Mouse (Mus musculus) CH12.LX (cell line): Measurements from ENCODE around the gene Hmgcs1. TPM values are rescaled to one million over a fixed set of nuclear protein-coding genes. Genes with fewer than 3 reads are reported as not detected.
A peak's percentile ranks its signal among the peaks of the same experiment; 100 is the strongest.
"Not testable (repeated sequence)": the region's sequence is repeated elsewhere in the genome, so short reads cannot be mapped to it uniquely, and the experiment has no call there.

Experiments used
- DNase-seq: peaks from one replicate; pipeline ENCODE4 v3.0.0-alpha.2; 2013; ENCODE audit errors: extremely low read depth
- H3K27ac ChIP-seq: 2 replicates; pipeline ENCODE4 v1.5.1; 2012; ENCODE audit warnings: low read depth, mild to moderate bottlenecking, control low read depth, moderate library complexity; ENCODE audit not compliant: insufficient read depth
- H3K27me3 ChIP-seq: replicated peaks from 2 replicates; pipeline ENCODE3; 2012; ENCODE audit warnings: inconsistent platforms
- H3K36me3 ChIP-seq, 2 experiments: replicated peaks in 1 of 2; 2 replicates each; pipeline versions ENCODE3 to v1.6.1; 2012; ENCODE audit warnings: inconsistent platforms in 1 of 2, low read length in 1 of 2, mild to moderate bottlenecking in 1 of 2, mixed read lengths in 1 of 2, moderate library complexity in 1 of 2; ENCODE audit not compliant: control insufficient read depth in 1 of 2, insufficient read depth in 1 of 2
- H3K4me1 ChIP-seq, 2 experiments: 2 replicates each; pipeline ENCODE4 v1.6.1; 2012; ENCODE audit warnings: inconsistent platforms in 1 of 2, moderate library complexity in 1 of 2; ENCODE audit not compliant: insufficient read depth in 2 of 2, control insufficient read depth in 1 of 2
- H3K4me2 ChIP-seq: 2 replicates; pipeline ENCODE4 v1.6.1; 2012; ENCODE audit warnings: low read depth, mild to moderate bottlenecking, control low read depth; ENCODE audit not compliant: poor library complexity, insufficient read depth, severe bottlenecking
- H3K4me3 ChIP-seq, 3 experiments: fragments of 150-350 bp in 1 of 3; sonication (generic) in 1 of 3; replicated peaks in 1 of 3; 2 replicates each; pipeline versions ENCODE3 to v1.5.1; 2011 to 2012; ENCODE audit warnings: low read depth in 2 of 3, low read length in 2 of 3, mild to moderate bottlenecking in 2 of 3, moderate library complexity in 2 of 3, control low read depth in 1 of 3, improper control_type of control experiment in 1 of 3, inconsistent platforms in 1 of 3, mixed read lengths in 1 of 3; ENCODE audit not compliant: poor library complexity in 1 of 3
- H3K79me2 ChIP-seq: replicated peaks from 2 replicates; pipeline ENCODE4 v1.6.1; 2012; ENCODE audit warnings: mild to moderate bottlenecking, moderate library complexity; ENCODE audit not compliant: control insufficient read depth, poor library complexity, insufficient read depth, severe bottlenecking; ENCODE audit errors: extremely low read depth
- H3K9ac ChIP-seq: 2 replicates; pipeline ENCODE4 v1.6.1; 2012; ENCODE audit warnings: low read depth, mild to moderate bottlenecking, control low read depth, moderate library complexity; ENCODE audit not compliant: insufficient read depth
- H3K9me3 ChIP-seq: replicated peaks from 2 replicates; pipeline ENCODE3; 2012; ENCODE audit warnings: low read length, inconsistent platforms, mixed read lengths
- CHD2 ChIP-seq: IDR thresholded peaks from 2 replicates; pipeline ENCODE4 v1.6.1; 2011; ENCODE audit warnings: low read length, improper control_type of control experiment
- ELF1 ChIP-seq: IDR thresholded peaks from 2 replicates; pipeline ENCODE4 v1.6.1; 2014; ENCODE audit warnings: low read depth, mild to moderate bottlenecking, inconsistent platforms, low read length, improper control_type of control experiment
- MXI1 ChIP-seq: IDR thresholded peaks from 2 replicates; pipeline ENCODE4 v1.6.1; 2011; ENCODE audit warnings: mild to moderate bottlenecking, low read depth, low read length, improper control_type of control experiment
- POLR2AphosphoS2 ChIP-seq: IDR thresholded peaks from 2 replicates; pipeline ENCODE4 v1.6.1; 2011; ENCODE audit warnings: low read depth, low read length, improper control_type of control experiment
- SIN3A ChIP-seq: IDR thresholded peaks from 2 replicates; pipeline ENCODE4 v1.6.1; 2012; ENCODE audit warnings: low read length, improper control_type of control experiment, inconsistent platforms
- dilution Hi-C: fragments of 300-500 bp; cut with MboI; formaldehyde crosslinking; loops from 2 replicates; pipeline ENCODE4 v1.14.3; 2020; ENCODE audit warnings: low sequenced_read_pairs; ENCODE audit not compliant: extremely low pct_unique_long_range_greater_than_20kb, extremely low pct_ligation_motif_present
- in situ Hi-C: fragments of 300-500 bp; cut with MboI; formaldehyde crosslinking; loops from 3 replicates; pipeline ENCODE4 v1.14.3; 2019; ENCODE audit warnings: low sequenced_read_pairs, low pct_ligation_motif_present, low pct_unique_long_range_greater_than_20kb, mixed read lengths
- polyA plus RNA-seq: library from polyadenylated mRNA; unstranded; fragments of >175 nt; gene quantifications from 2 replicates; pipeline ENCODE4 v1.2.1, GENCODE M21; 2012; ENCODE audit warnings: low read depth; ENCODE audit not compliant: insufficient read length
- total RNA-seq, 2 experiments: library from RNA; depleted of rRNA; stranded (reverse); fragments of 300-350 nt in 1 of 2; fragments of >200 nt in 1 of 2; gene quantifications; 2 replicates each; pipeline ENCODE4 v1.2.3; 2012 to 2014

Hmgcs1 gene
- total and polyA plus RNA-seq, 3 experiments, result 57.6 to 225 (median 119) TPM

- dilution Hi-C loops, result no loop called here
- Histone ChIP-seq H3K9me3 (no peaks in the 10 kb centered on the region), H3K27me3 (no peaks in the 10 kb centered on the region), H3K27ac (no peak overlapping the region), H3K4me3 (peak overlapping the region in 2 of 3 experiments; percentile 95 to 97), H3K36me3 (no peaks in the 10 kb centered on the region), H3K4me2 (no peak overlapping the region), H3K4me1 (peaks cover 11 to 36% of the 10 kb centered on the region in 2 experiments; a peak in 3 of 4 replicates), H3K79me2 (peaks cover 39% of the 10 kb centered on the region), H3K9ac (no peak overlapping the region; the same call in 1 of the 2 replicates)
- TF ChIP-seq MXI1 (0 out of 2 replicates have a peak, but pooled peaks have one; percentile 24), SIN3A (peak; percentile 83; the same call in 1 of the 2 replicates), ELF1 (no peak)
- in situ Hi-C loops, result no loop called here
- no peak for DNase-seq
Observed at GRCm38 (mm10) chr13:119689709-119690038, 505 bp upstream of the Hmgcs1 start.

GRCm38 (mm10) chr13:119690876-119691620 lies 869 bp downstream of the Hmgcs1 start:
- H3K4me1 ChIP-seq, result peaks cover 11 to 47% of the 10 kb centered on the region in 2 experiments; a peak in 3 of 4 replicates
- H3K9me3 ChIP-seq, result no peaks in the 10 kb centered on the region
- H3K9ac ChIP-seq, result peak overlapping the region; percentile 53
- peaks cover 0 to 7% of the 10 kb centered on the region in 2 experiments for H3K36me3 ChIP-seq
- no peaks in the 10 kb centered on the region for H3K27me3 ChIP-seq
- peak overlapping the region; percentile 75 to 97 (median 81) for H3K4me3 ChIP-seq
- peak overlapping the region; percentile 95 for H3K4me2 ChIP-seq
- 0 out of 2 replicates have a peak overlapping the region, but pooled peaks have one; percentile 38 for H3K27ac ChIP-seq
- no peak for TF ChIP-seq POLR2AphosphoS2
- peak; percentile 53; the same call in 1 of the 2 replicates for TF ChIP-seq CHD2
- peak; percentile 26 for DNase-seq
- dilution Hi-C loops, result no loop called here
- in situ Hi-C loops, result no loop called here
- peaks cover 50% of the 10 kb centered on the region for H3K79me2 ChIP-seq

- Histone ChIP-seq H3K36me3 (peaks cover 0 to 12% of the 10 kb centered on the region in 2 experiments), H3K4me1 (peaks cover 11 to 47% of the 10 kb centered on the region in 2 experiments; a peak in 3 of 4 replicates), H3K79me2 (peaks cover 54% of the 10 kb centered on the region), H3K9ac (peak overlapping the region; percentile 53; the same call in 1 of the 2 replicates), H3K4me2 (peak overlapping the region; percentile 95), H3K4me3 (peak overlapping the region in 2 of 3 experiments; percentile 81 to 97)
- H3K9me3 ChIP-seq, DNase-seq, in situ Hi-C loops, H3K27ac ChIP-seq, H3K27me3 ChIP-seq, dilution Hi-C loops: not testable (repeated sequence)
- 0 out of 2 replicates have a peak, but pooled peaks have one; percentile 1 for TF ChIP-seq SIN3A
Observed at GRCm38 (mm10) chr13:119691958-119692357, 1.8 kb downstream of the Hmgcs1 start.
